Mouse (Mus musculus) forebrain, embryonic 10.5 days (tissue): Measurements from ENCODE around the gene Hmx1. TPM values are rescaled to one million over a fixed set of nuclear protein-coding genes. Genes with fewer than 3 reads are reported as not detected.

ENCODE experiments used
- DNase-seq: peaks from one replicate; pipeline ENCODE4 v3.0.0-alpha.2; 2017; ENCODE audit warnings: low spot score; ENCODE audit errors: extremely low spot score
- H3K27ac ChIP-seq: fragments of 300-500 bp; sonication (generic); 2 replicates; pipeline ENCODE4 v1.5.1; 2016; ENCODE audit warnings: mild to moderate bottlenecking
- H3K27me3 ChIP-seq: fragments of 300-500 bp; sonication (generic); 2 replicates; pipeline ENCODE4 v1.6.1; 2016; ENCODE audit warnings: mild to moderate bottlenecking; ENCODE audit not compliant: poor library complexity, severe bottlenecking
- H3K36me3 ChIP-seq: fragments of 300-500 bp; sonication (generic); replicated peaks from 2 replicates; pipeline ENCODE4 v1.6.1; 2016; ENCODE audit warnings: mild to moderate bottlenecking, moderate library complexity
- H3K4me1 ChIP-seq: fragments of 300-500 bp; sonication (generic); 2 replicates; pipeline ENCODE4 v1.6.1; 2016
- H3K4me3 ChIP-seq: fragments of 300-500 bp; sonication (generic); 2 replicates; pipeline ENCODE4 v1.5.1; 2016; ENCODE audit warnings: mild to moderate bottlenecking, moderate library complexity
- H3K9me3 ChIP-seq: fragments of 300-500 bp; sonication (generic); 2 replicates; pipeline ENCODE4 v1.6.1; 2016; ENCODE audit warnings: mild to moderate bottlenecking, moderate library complexity
- WGBS: fragments of 180-500 bp; shearing (Covaris S2); methylation state at CpG from one replicate; pipeline ENCODE4 v1.1.7; 2016; 5-methylcytosine and 5-hydroxymethylcytosine counted together
- polyA plus RNA-seq: library from polyadenylated mRNA; unstranded; fragments of >200 nt; fragmentation: Nextera tagmentation; extraction: Ambion mirVana; gene quantifications from 2 replicates; pipeline ENCODE4 v1.2.1, GENCODE M21; 2016

Hmx1 gene
- polyA plus RNA-seq, 1 experiment from 2014 or later = 0.38 TPM

DNA sequence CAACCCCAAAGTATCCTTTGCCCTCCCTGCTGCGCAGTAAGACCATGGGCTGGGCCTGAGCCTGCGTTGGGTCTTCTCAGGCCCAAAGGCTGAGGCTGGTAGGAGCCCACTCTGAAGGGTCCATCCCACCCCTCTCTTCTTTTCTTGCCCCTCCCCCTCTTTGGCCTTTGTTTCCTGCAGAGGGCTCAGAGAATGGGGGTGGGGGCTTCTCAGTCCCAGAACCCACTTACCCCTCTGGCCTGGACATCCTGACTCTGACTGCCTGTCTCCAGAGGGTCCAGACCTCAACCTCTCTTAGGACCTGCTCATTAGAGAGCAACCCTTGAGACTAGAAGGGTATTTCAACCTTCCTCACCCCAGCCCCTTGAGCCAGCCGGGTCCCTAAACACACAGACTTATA, 1.0 kb downstream of the Hmx1 start:
- peaks cover 34% of the 10 kb centered on the region for H3K4me1 ChIP-seq
- WGBS = 2% methylated on average over 3 of the region's 3 CpGs
- H3K4me3 ChIP-seq = peak overlapping the region; percentile 67; the same call in 1 of the 2 replicates
- H3K27me3 ChIP-seq = peaks cover 100% of the 10 kb centered on the region
- no peaks in the 10 kb centered on the region for H3K36me3 ChIP-seq
- no peak overlapping the region for H3K27ac ChIP-seq
- no peak for DNase-seq
- no peaks in the 10 kb centered on the region for H3K9me3 ChIP-seq

DNA sequence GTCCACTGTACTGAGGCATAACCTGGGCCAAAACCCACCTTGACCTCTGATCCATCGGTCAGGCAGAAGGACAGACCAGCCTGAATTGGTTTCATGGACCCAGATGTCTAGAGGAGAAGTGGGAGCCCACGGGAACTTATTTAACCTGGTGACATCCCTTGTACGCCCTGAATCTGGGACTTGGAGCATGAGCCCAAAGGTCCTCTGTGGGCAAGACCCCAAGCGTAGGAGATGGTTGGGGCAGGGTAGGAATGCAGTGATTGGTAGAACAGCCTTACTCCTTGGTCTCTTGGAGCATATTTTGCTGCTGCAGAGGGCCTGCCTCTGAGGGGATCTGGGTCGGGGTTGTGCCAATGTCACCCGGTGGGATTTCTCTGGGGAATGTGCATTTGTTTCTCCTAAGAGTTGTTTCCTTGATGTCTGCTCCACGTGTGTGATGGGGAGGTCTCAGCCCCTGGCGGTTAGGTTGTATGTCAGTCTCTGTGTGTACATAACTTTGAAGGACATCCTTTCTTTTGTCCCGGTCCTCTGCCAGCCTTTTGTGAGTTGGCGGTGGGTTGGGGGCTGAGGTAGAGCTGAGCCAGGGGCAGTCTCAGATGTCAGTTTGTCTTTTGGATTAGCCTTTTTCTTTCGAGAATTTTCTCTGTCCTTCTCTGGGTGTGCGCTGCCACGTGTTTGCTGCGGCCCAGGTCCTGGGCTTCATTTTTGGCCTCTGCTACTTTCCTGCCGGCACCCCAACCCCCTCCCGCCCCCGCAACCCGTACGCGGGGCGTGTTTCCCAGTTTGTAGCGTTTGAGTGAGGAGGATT, 2.1 kb downstream of the Hmx1 start:
- peaks cover 42% of the 10 kb centered on the region for H3K4me1 ChIP-seq
- H3K9me3 ChIP-seq = no peaks in the 10 kb centered on the region
- H3K4me3 ChIP-seq = peak overlapping the region; percentile 42
- H3K27ac ChIP-seq = no peak overlapping the region
- WGBS = 1% methylated on average over 22 of the region's 22 CpGs
- H3K36me3 ChIP-seq = no peaks in the 10 kb centered on the region
- DNase-seq = no peak
- H3K27me3 ChIP-seq = peaks cover 100% of the 10 kb centered on the region

DNA sequence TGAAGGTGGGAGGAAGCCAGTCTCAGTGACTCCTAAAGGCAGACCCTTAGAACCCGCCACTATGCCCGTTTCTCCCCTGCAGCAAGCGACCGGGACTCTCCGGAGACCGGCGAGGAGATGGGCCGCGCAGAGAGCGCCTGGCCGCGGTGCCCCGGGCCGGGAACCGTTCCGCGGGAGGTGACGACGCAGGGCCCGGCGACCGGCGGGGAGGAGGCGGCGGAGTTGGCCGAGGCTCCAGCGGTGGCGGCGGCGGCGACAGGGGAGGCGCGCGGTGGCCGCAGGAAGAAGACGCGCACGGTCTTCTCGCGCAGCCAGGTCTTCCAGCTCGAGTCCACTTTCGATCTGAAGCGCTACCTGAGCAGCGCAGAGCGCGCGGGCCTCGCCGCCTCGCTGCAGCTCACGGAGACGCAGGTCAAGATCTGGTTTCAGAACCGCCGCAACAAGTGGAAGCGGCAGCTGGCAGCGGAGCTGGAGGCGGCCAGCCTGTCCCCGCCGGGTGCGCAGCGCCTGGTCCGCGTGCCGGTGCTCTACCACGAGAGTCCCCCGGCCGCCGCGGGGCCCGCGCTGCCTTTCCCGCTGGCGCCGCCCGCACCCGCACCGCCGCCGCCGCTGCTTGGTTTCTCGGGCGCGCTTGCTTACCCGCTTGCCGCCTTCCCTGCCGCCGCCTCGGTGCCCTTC, 2.9 kb downstream of the Hmx1 start:
- peak; percentile 43 for DNase-seq
- Histone ChIP-seq H3K36me3 (no peaks in the 10 kb centered on the region), H3K27ac (no peak overlapping the region), H3K9me3 (no peaks in the 10 kb centered on the region), H3K4me1 (peaks cover 43% of the 10 kb centered on the region), H3K27me3 (peaks cover 100% of the 10 kb centered on the region), H3K4me3 (peak overlapping the region; percentile 42)
- under 1% methylated on average over 88 of the region's 88 CpGs for WGBS

DNA sequence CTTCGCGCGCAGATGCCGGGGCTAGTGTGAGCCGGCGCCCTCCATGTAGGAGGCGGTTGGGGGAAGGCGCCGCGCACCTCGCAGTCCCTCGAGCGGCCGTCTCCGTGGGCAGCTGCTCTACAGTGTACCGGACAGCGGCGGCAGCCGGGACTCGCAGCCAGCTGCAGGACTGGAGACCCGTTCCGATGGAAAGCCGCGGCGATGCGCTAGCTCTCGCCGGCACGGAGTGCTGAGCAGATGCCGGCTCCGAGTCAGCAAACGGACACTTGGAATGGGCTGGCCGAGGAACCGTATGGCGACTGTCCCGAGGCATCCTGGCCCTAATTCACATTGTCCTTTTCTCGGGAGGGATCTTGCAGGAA, 3.4 kb downstream of the Hmx1 start:
- under 1% methylated on average over 37 of the region's 37 CpGs for WGBS
- DNase-seq = peak; percentile 46
- Histone ChIP-seq H3K9me3 (no peaks in the 10 kb centered on the region), H3K27ac (no peak overlapping the region), H3K36me3 (no peaks in the 10 kb centered on the region), H3K27me3 (peaks cover 100% of the 10 kb centered on the region), H3K4me1 (peaks cover 49% of the 10 kb centered on the region), H3K4me3 (peak overlapping the region; percentile 42)

GRCm38 (mm10) chr5:35395566-35396440, 6.9 kb downstream of the Hmx1 start:
- DNase-seq = peak; percentile 31
- Histone ChIP-seq H3K36me3 (no peaks in the 10 kb centered on the region), H3K4me3 (no peak overlapping the region), H3K27ac (no peak overlapping the region), H3K4me1 (peaks cover 44% of the 10 kb centered on the region), H3K27me3 (peaks cover 100% of the 10 kb centered on the region), H3K9me3 (no peaks in the 10 kb centered on the region)
- 3% methylated on average over 9 of the region's 9 CpGs for WGBS

- Histone ChIP-seq H3K36me3 (no peaks in the 10 kb centered on the region), H3K4me1 (peaks cover 35% of the 10 kb centered on the region), H3K9me3 (no peaks in the 10 kb centered on the region), H3K27ac (0 out of 2 replicates have a peak overlapping the region, but pooled peaks have one; percentile 1), H3K27me3 (peaks cover 100% of the 10 kb centered on the region), H3K4me3 (peak overlapping the region; percentile 34)
- peak; percentile 47 for DNase-seq
- under 1% methylated on average over 57 of the region's 57 CpGs for WGBS
Observed at GRCm38 (mm10) chr5:35396976-35397641, 8.2 kb downstream of the Hmx1 start.

GRCm38 (mm10) chr5:35397642-35398309, 8.9 kb downstream of the Hmx1 start:
- 0 out of 2 replicates have a peak overlapping the region, but pooled peaks have one; percentile 1 for H3K27ac ChIP-seq
- peak overlapping the region; percentile 34 for H3K4me3 ChIP-seq
- peak; percentile 42 for DNase-seq
- H3K36me3 ChIP-seq = no peaks in the 10 kb centered on the region
- under 1% methylated on average over 49 of the region's 52 CpGs for WGBS
- H3K9me3 ChIP-seq = no peaks in the 10 kb centered on the region
- peaks cover 30% of the 10 kb centered on the region for H3K4me1 ChIP-seq
- H3K27me3 ChIP-seq = peaks cover 100% of the 10 kb centered on the region

DNA sequence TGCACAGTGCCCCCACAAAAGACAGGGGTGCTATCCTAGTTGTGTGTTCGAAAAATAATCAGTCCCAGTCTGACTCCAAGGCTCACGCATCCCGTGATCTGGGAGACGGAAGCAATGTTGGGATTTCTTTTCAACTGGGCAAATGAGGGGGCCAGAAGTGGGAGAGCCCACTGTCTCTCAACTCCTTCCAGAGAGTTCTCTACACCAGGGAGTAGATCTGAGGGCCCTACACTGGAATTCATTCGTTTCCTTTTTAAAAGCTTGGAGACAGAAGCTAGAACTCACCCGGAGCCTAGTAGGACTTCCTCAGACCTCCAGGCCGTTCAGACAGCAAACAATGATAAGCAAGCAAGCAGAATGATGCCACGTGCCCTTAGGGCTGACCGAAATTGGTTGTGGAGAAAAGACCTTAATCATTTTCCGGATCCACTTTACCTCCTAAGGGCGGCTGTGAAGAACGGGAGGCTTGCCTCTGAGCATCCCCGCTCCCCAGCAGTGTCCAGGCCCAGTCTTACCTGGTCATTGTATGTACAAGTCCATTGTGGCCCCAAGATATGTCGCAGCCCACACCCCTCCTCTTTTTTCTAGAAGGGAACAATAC, 9.5 kb downstream of the Hmx1 start:
- DNase-seq = no peak
- peak overlapping the region; percentile 34; the same call in 1 of the 2 replicates for H3K4me3 ChIP-seq
- peaks cover 100% of the 10 kb centered on the region for H3K27me3 ChIP-seq
- H3K4me1 ChIP-seq = peaks cover 30% of the 10 kb centered on the region
- H3K27ac ChIP-seq = no peak overlapping the region
- H3K36me3 ChIP-seq = no peaks in the 10 kb centered on the region
- WGBS = 2% methylated on average over 14 of the region's 14 CpGs
- H3K9me3 ChIP-seq = no peaks in the 10 kb centered on the region

DNA sequence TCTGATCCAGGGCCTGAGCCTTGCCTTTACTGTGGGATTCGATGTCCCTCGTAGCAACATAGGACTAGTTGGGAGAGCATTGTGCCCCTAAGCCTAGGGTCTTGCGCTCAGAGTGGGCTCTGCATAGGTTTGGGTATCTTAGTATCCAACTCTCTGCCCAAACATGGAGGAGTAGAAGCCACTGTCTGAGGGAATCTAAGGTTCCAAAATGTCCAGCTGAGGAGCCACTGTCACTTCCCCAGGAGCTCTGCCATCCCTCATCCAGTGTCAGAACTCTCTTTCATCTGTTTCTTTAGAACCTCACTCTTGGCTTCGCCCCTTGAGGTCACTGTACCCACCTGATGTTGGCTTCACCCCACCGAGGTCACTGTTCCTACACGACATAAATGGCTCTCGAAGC, 10.2 kb downstream of the Hmx1 start:
- peaks cover 30% of the 10 kb centered on the region for H3K4me1 ChIP-seq
- under 1% methylated on average over 7 of the region's 7 CpGs for WGBS
- H3K9me3 ChIP-seq = no peaks in the 10 kb centered on the region
- peaks cover 100% of the 10 kb centered on the region for H3K27me3 ChIP-seq
- peak; percentile 33 for DNase-seq
- no peak overlapping the region for H3K4me3 ChIP-seq
- H3K36me3 ChIP-seq = no peaks in the 10 kb centered on the region
- H3K27ac ChIP-seq = no peak overlapping the region

DNA sequence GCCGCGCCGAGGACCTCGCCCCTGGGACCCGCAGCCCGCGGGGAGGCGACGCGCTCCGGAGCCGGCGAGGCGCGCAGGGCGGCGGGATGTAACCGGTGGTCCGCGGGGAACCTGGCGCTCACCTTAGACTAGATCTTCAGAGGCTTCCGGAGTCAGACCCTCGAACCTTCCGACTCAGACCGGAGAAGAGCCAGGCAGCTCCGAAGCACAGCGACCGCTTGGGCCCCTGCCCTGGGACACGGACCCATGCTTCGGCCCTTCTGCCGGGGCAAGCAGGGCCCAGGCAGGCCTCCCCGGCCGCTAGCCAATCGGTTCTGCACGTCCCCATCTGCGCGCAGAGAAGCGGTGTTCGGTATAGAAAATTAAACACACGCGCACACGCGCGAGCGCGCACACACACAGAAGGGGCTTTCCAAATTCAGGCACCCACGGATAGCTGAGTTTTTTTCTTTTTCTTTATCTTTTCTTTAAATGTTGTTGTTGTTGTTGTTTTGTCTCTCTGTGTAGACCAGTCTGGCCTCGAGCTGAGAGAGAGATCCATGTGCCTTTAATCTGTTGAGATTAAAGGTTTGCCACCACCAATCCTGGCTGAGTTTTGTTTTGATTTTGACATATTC, 10.9 kb downstream of the Hmx1 start:
- Histone ChIP-seq H3K4me1 (peaks cover 30% of the 10 kb centered on the region), H3K27me3 (peaks cover 100% of the 10 kb centered on the region), H3K36me3 (no peaks in the 10 kb centered on the region), H3K4me3 (peak overlapping the region; percentile 24), H3K9me3 (no peaks in the 10 kb centered on the region), H3K27ac (no peak overlapping the region)
- peak; percentile 48 for DNase-seq
- under 1% methylated on average over 48 of the region's 48 CpGs for WGBS

GRCm38 (mm10) chr5:35401240-35401639, 12.3 kb downstream of the Hmx1 start:
- 3% methylated on average over 8 of the region's 8 CpGs for WGBS
- Histone ChIP-seq H3K27me3 (peaks cover 100% of the 10 kb centered on the region), H3K27ac (no peak overlapping the region), H3K36me3 (no peaks in the 10 kb centered on the region), H3K4me1 (peaks cover 21% of the 10 kb centered on the region), H3K4me3 (no peak overlapping the region), H3K9me3 (no peaks in the 10 kb centered on the region)
- peak; percentile 34 for DNase-seq
